Comparison of ENCODE assay signal across 20 mouse cellular contexts in genomic region chr9:34925616-34926015, GRCm38 (mm10).
"Had no signal": no experiment of that assay in that cellular context is flagged by ENCODE, and none has a peak within 500 bp of the region (broad histone marks: within the 10 kb centered on the region; RNA-seq: fewer than 3 reads in every experiment).

No protein-coding gene starts in this region.

- H3K4me3 ChIP-seq: midbrain, embryonic 10.5 days; midbrain, embryonic 12.5 days; myocyte; neural tube, embryonic 12.5 days; stomach, embryonic 15.5 days had no signal

- H3K4me1 ChIP-seq: neural tube, embryonic 12.5 days; stomach, embryonic 15.5 days had no signal

- H3K9me3 ChIP-seq: midbrain, embryonic 10.5 days; midbrain, embryonic 12.5 days; neural tube, embryonic 12.5 days; stomach, embryonic 15.5 days had no signal

- H3K27me3 ChIP-seq: midbrain, embryonic 12.5 days; neural tube, embryonic 12.5 days; stomach, embryonic 15.5 days had no signal

- H3K9ac ChIP-seq: lung, embryonic 14.5 days; midbrain, embryonic 12.5 days; neural tube, embryonic 12.5 days; stomach, embryonic 15.5 days had no signal

- H3K4me2 ChIP-seq: lung, embryonic 14.5 days; midbrain, embryonic 12.5 days; neural tube, embryonic 12.5 days; stomach, embryonic 15.5 days had no signal

- DNase-seq: lung, adult 18-20 months; lung, embryonic 14.5 days; lung, postnatal 10 days; lung, postnatal 4 days; midbrain, embryonic 14.5 days; retina, postnatal 1 day; right cerebral cortex, adult 18-20 months; right cerebral cortex, postnatal 25 days; right cerebral cortex, postnatal 4 days; spleen, adult 18-20 months; thymus, adult 2 months; thymus, postnatal 25 days; thymus, postnatal 4 days had no signal

- ATAC-seq: midbrain, embryonic 16.5 days had no signal

- H3K27ac ChIP-seq: midbrain, embryonic 10.5 days; midbrain, embryonic 12.5 days; neural tube, embryonic 12.5 days; stomach, embryonic 15.5 days; stomach, postnatal 0 days had no signal

- H3K36me3 ChIP-seq: midbrain, embryonic 10.5 days; midbrain, embryonic 12.5 days; neural tube, embryonic 12.5 days; stomach, embryonic 15.5 days had no signal
